Mouse (Mus musculus): ENCODE measurements around the gene Rab3il1.
A peak's percentile ranks its signal among the peaks of the same experiment; 100 is the strongest.

Gene Rab3il1

DNA sequence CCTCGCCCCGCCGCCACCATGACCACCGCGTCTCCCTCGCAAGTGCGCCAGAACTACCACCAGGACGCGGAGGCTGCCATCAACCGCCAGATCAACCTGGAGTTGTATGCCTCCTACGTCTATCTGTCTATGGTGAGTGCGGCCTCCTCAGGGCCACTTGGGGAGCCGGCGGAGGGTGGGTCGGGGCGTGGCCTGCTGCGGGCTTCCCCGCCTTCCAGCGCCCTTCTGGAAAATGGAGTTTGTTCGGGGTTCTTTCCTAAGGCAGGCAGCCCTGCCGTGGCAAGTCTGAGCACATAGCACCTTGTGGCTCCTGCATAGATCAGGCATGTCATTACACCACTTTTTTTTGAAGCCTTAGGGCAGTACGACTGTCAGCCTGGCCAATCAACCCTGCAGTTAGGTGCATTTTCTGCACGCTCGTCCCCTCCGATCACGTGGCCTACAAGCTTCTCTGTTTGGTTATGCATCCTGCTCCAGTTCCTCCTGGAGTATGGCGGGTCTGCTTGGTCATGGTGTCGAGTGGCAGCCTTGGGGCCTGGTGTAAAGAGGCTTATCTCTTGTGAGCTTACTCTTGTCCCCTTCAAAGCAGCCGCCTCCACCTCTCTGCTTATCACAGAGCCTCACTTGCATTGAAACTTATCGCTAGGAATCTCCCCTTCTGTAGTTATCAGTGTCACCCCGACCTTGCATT is 18.5 kb upstream of the Rab3il1 start:
- DNase-seq (ENCODE audit: low spot score in 2 of 2): peak in 1 of 2 experiments; percentile 44

DNA sequence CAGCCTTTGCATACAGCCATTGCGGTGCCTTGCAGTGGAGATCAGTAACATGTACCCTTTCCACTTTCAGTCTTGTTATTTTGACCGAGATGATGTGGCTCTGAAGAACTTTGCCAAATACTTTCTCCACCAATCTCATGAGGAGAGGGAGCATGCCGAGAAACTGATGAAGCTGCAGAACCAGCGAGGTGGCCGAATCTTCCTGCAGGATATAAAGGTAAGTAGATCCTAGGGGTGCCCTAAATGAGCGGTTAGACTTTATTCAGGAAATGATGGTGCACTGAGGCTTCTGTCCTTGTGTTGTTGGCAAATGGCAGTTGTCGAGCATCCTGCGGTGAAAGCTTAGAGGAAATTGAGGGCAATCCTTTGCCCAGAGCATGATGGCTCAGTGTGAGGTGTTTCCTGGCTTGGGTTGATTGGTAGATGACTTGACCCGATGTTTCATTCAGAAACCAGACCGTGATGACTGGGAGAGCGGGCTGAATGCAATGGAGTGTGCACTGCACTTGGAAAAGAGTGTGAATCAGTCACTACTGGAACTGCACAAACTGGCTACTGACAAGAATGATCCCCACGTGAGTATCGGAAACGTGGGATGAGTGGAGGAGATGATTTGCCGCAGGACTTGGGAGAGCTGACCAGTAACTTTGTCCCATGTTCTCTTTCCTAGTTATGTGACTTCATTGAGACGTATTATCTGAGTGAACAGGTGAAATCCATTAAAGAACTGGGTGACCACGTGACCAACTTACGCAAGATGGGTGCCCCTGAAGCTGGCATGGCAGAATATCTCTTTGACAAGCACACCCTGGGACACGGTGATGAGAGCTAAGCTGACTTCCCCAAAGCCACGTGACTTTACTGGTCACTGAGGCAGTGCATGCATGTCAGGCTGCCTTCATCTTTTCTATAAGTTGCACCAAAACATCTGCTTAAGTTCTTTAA is 17.1 kb upstream of the Rab3il1 start:
- DNase-seq (ENCODE audit: low spot score in 2 of 2): no peak

DNA sequence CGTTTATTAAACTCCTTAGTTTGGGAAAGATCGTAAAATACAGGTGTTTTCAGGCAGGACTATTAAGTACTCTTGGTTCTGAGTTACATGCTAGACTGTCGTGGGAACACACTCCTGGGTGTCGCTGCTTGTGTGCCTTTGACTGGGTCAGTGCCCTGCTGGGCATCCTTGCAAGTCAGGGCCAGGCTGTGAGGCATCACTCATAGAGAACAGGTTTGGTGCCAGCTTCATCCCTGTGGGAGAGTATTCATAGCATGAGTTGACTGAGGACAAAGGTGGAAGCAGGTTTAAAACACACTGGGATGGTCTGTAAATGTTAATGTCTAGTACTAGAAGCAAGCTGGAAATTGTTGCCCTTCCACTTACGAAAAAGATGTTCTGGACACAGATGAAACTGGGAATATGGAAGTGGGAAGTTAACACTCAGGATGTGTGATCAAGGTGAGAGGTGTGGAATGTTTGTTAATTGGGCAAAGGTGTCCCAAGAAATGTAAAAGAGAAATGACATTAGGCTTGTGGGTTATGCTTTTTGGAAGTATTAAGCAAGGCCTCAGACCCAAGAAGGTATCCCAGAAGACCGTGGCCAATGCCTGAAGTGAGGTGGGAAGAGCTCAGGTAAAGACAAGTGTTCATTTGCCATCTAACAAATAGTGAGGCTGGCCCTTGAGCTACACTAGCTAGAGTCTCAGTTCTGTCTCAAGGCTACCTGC is 16.1 kb upstream of the Rab3il1 start:
- no peak for DNase-seq (ENCODE audit: low spot score in 2 of 2)

DNA sequence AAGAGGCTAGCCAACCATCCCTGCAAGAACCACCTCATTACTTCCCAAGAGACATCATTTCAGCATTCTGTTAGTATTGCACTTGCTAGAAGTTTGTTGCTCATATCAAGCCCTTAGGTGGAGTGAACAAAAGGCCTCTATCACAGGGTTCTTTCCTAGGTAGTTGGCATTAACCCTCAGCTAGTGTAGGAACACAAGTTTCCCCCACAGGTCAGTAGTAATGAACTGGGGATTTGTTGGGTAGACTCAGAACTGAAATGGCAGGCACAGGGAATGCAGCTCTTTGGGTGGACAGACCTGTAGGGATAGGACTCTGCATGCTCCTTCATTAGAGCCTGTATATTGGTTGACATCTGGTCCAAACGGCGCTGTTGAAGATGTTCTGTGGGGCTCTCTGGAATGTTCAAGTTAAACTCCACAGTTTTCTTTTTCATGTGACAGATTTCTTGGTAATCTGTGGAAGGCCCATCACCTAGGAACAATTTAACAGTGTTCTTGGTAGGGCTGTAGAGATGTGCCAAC is 15.5 kb upstream of the Rab3il1 start:
- no peak for DNase-seq (ENCODE audit: low spot score in 2 of 2)

DNA sequence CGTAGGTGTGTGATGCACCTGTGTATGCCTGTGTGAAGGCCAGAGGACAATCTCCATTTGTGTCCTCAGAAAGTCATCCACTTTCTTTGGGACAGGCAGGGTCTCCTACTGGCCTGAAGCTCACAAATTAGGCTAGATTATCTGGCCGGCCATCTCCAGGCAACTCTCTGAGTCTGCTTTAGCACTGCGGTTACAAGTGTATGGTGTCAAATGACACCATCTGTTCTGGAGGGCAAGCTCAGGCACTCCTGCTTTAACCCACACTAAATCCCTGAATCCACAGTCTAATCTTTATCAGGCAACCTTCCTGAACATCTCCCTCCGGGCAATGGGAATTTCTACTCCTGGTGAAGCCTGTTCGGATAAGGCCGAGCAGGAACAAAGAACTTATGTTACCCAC is 14.3 kb upstream of the Rab3il1 start:
- DNase-seq (ENCODE audit: low spot score in 2 of 2): no peak

DNA sequence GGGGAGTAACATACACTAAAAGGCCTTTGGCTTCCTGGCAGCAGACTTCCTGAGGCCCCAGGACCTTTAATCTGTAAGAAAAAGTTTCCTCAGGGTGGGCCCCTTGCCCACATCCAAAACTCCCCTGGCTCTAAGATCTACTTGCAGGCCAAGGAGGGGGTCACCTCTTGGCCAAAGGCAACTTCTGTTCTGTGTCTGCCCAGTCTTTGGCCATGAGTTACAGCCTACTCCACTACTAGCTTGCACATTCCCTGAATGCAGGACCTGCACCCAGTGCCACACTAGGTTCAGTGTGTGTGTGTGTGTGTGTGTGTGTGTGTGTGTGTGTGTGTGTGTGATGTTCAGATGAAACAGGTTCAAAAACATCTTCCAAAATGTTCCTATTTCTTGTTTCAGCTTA is 13.9 kb upstream of the Rab3il1 start:
- DNase-seq (ENCODE audit: low spot score in 2 of 2): no peak

DNA sequence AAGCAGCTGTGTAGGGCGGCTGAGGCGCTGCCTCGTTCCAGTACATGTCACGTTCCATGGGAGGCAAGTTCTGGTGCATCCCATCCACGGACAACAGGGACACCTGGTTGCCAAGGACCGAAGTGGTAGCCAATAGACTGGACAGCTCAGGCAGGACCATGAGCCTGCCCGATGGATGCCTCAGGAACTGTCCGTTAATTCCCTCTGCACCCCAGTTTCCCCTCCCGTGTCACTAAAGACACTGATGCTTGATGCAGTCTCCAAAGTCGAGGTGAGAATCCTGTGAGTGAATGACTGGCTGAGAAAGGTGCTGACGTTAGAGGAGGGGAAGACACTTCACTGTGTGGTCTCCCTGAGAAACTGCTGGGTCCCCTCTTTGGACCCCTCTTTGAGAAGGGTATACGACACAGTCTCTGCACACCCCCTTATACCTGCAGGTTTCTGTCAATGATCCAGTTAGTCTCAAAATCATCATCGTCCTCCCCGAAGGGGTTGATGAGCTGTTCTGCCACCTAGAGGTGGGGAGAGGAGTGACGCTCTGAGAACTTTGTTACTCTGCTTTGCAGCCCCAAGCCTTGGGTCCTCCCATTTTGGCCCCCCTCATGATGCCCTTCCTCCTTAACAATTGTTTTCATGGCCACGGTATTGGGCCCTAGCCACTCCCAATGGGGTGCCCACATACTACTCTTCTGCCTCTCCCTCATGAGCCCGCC is 12.1 kb upstream of the Rab3il1 start:
- no peak for DNase-seq (ENCODE audit: low spot score in 2 of 2)

DNA sequence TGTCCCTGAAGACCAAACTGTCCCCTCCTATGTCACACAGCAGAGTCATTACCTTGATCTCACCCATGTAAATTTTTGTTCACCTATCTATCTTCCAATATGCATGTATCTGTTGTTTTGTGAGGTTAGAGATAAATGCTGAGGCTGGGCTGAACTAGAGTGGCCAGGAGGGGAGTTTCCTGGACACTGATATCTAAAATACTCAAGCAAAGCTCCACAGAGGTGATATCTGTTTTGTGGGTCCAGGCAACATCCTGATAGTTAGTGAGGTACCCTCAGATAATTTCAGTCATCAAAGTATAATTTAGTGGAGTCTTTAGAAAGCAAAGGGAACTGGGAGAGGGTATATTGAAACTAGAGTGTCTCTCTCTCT is 11.6 kb upstream of the Rab3il1 start:
- no peak for DNase-seq (ENCODE audit: low spot score in 2 of 2)

DNA sequence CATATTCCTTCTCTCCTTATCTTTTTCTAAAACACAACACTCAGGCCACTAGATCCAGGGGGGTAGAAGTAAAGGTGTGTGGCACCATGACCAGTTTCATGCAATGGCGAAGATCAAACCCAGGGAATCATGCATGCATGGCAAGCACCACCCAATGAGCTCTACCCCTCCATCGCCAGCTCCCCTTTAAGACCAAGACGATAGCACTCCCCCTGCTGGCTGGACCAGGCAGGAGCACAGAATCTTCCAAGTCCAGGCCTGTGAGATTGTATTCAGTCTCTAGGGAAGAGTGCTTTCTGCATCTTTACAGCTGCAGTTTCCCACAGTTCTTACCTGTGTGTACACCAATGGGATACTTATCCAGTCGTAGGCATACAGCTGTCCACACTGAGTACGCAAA is 10.2 kb upstream of the Rab3il1 start:
- peak; percentile 48 to 68 for DNase-seq (ENCODE audit: low spot score in 2 of 2)

DNA sequence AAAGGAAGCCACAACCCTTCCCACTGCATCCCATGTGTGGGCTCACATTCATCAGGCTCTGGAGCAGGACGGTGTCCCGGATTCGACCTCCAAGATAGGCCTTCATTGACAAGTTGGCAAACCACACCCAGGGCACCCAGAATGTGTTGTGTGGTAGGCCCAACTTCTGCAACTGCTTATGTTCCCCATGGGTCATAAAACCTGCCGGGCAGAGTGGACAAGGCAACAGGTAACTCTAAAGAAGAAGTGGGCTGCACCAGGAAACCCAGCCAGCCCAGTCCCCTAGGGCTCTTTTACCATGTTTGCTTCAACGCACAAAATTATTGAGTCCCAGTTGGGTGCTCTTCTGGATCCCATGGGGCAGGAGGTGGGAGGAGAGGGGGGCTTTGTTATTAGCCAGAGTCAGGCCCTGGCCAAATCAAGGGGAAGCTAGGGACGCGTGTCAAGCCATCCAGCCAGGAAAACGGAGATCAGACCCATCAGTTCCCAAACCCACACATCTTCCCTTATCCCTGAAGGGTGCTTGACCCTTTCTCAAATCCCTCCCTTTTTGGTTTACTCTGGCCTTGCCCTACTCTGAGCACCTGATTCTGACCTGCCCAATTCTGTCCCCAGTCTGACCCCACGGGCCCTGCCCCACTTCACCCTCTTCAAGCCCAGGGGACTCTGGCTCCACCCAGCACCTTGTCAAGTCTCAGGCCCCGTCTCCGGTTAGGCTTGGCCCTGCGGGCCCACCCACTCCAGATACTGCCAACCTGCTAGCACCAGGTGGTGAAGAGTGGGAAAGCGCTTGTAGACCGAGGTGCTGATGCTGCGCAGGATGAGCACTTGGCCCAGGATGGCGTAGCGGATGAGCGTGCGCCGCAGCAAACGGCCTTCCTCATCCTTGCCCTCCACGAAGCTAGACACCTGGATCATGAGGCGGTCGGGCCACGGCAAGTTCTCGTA is 9.2 kb upstream of the Rab3il1 start:
- no peak for DNase-seq (ENCODE audit: low spot score in 2 of 2)

DNA sequence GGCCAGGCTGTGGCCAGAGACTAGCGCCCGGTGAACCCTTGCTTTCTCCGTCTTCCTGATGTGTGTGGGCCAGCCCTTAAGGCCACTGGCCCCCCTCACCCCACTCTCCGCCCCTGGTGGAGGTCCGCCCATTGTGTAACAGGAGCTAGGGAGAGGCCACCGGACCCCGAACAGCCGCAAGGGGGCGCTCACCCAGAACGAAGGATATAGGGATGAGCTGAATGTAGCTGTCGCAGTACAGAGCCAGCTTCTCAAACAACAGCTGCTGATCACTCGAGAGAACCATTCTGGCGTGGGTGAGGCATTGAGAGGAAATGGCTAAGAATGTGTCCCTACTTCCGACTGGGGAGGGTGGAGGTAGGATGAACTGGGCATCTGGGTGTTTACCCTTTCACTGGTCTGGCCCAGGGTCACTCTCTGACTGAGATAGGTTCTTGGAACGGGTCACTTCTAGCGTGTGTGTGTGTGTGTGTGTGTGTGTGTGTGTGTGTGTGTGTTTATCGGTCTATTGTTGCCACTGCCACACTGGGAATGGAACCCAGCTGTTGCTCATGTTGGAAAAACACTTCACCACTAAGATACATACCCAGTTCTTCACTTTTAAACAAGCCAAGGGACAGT is 8.3 kb upstream of the Rab3il1 start:
- DNase-seq (ENCODE audit: low spot score in 2 of 2): peak; percentile 63 to 75

DNA sequence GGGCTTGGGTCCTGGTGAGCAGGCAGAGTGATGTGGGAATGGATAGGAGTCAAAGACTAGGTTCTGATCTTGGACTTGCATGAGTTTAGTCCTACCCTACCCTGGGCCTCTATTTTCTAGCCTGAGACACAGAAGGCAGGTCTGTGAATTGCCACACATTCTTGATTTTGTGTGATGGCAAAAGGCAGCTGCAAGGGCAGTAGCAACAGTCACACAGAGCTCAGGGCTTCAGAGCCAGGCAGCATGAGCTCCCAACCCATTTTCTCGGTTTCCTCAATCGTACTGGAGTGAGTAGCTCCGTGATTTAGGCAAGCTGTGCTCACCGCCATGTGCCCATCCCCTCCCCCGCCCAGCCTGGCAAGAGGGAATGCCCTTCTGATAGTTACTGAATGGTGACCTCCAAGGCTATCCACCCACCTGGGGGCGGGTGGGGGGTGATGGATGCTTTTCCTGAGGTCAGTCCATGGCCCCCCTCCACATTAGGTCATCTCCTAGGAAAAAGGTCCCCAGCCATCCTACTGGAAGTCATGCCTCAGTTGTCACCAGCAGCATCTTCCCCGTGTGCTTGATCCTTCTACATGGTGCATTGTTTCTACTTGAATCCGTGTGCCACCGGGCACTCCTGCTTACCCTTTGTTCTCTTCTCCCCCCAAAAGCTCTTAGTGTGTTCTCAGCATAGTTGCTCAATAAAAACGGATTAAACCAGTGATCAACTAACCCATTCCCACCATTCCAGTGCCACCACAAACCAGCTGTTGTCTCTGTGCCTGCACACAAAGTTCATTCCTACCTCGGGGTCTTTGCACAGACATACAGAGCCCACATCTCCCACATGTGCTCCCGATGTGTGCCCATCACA is 4.0 kb upstream of the Rab3il1 start:
- DNase-seq (ENCODE audit: low spot score in 2 of 2): no peak

DNA sequence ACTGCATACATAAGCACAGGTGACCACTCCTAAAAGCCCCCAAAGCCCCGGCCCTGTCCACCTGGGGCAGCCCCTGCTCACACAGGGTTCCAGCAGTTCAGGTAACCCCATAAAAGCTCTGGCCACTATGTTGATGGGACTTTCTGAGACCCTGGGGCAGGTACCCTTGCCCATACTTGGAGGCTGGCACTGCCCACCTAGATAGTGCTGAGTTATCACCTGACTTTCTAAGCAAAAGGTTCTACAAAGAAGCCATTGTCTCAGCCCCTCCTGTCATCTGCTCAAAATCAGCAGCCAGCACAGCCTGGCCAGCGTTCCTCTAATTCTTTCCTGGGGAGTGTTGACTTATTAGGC is 3.4 kb upstream of the Rab3il1 start:
- no peak for DNase-seq (ENCODE audit: low spot score in 2 of 2)

DNA sequence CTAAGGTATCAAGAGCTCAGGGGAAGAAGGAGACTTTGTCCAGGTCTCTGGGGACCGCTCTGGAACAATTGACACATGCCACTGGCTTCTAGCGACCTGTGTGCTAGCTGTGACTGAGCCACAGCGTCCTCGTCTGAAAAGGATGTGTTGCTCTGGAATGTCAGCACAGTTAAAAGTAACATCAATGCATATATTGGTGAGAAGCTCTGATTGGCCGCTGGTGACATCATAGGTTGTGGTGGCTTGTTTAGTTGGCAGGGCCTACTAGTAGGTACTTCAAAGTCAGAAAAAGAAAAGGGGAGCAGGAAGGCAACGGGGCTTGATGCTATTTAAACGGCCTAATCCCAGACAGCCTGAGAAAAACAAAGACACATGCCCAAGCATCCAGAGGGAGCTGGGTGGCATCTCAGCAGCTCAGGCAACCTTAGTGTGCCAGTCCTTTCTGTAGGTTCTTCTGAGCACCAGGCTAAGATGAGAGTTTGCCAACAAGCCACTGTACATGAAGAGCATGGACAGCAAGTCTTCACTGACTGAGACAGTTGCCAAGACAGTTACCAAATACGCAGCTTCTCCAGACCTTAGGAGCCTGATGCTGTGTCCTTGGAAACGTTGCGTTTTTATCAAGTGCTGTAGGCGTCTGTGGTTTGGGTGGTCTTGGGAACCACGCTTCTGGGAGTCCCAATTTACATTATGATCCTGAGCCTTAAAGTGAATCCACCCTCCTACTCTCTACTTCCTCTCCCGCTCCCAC is 2.6 kb upstream of the Rab3il1 start:
- DNase-seq (ENCODE audit: low spot score in 2 of 2): no peak

DNA sequence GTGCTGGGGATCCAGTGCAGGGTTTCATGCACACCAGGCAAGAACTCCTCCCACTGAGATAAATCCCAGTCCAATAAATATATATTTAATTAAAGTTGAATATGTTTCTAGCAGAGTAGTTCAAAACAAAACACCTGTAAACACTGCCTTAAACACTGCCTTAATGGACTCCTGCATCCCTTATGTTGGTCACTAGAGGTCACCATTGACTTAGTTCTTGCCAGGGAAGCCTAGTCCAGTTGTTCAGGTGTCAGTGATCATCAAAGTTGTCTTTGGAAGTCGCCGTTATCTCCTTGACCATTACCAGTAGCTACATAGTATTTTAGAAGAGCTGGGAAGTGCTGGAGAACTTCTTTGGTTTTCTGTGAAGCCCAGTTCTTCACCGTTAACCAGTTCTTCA is 1.1 kb upstream of the Rab3il1 start:
- DNase-seq (ENCODE audit: low spot score in 2 of 2): no peak

DNA sequence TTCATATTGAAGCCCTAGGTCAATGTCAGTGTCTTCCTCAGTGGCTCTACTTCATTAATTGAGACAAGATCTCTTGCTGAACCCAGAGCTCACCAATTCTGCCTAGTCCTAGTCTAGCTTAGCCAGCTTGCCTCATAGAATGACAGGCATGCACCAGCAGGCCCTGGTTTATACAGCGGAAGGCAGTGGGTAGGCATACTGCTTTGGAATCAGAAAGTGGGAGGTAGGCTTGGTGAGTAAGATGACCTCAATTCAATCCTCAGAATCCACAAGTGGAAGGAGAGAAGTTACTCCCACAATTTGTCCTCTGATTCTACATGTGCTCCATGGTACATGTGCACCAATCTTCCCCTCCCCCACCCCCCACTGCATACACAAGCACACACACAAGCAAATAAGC is 2.2 kb downstream of the Rab3il1 start:
- no peak for DNase-seq (ENCODE audit: low spot score in 2 of 2)

DNA sequence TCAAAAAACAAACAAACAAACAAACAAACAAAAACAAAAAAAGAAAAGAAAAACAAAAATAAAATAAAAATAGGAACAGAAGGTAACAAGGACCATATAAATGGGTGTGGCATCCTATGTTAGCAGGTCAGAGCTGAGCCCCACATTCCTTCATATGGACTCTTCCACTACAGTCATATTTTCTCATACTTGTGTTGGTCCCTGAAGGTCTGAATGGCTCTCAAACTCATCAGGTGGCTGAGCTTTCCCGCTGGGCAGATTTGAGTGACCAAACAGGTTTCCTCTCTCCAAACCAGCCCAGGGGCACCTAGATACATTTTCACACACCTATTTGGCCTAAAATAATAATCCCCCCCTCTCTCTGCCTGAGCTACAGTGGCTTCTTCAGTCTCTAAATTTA is 9.9 kb downstream of the Rab3il1 start:
- no peak for DNase-seq (ENCODE audit: low spot score in 2 of 2)

DNA sequence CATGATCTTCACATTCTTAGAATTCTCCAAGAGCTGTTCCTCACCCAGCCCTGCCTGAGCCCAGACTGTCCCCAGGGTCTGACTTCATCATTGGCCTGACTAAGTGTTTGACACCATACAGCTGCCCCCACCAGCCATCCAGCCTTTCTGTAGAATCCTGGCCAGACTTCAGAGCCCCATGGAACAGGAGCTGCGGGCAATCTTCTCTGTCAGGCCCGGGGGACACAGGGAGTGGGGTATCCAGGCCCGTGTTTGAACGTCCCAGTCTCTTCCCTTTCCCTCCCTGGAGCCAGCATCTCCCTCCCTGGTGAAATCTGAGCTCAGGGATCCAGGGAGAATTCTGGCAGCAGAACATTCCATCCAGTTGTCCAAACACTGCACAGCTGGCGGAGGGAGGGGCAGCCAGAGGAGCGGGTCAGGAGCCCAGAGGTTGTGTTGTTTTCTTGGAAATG is 11.4 kb downstream of the Rab3il1 start:
- DNase-seq (ENCODE audit: low spot score in 2 of 2): no peak
